Mouse (Mus musculus) testis, postnatal 10 days (tissue): ENCODE data around the gene Bcat1.

Source experiments
- DNase-seq: peaks from one replicate; pipeline ENCODE4 v3.0.0; 2021; ENCODE audit warnings: low spot score

Gene Bcat1

DNA sequence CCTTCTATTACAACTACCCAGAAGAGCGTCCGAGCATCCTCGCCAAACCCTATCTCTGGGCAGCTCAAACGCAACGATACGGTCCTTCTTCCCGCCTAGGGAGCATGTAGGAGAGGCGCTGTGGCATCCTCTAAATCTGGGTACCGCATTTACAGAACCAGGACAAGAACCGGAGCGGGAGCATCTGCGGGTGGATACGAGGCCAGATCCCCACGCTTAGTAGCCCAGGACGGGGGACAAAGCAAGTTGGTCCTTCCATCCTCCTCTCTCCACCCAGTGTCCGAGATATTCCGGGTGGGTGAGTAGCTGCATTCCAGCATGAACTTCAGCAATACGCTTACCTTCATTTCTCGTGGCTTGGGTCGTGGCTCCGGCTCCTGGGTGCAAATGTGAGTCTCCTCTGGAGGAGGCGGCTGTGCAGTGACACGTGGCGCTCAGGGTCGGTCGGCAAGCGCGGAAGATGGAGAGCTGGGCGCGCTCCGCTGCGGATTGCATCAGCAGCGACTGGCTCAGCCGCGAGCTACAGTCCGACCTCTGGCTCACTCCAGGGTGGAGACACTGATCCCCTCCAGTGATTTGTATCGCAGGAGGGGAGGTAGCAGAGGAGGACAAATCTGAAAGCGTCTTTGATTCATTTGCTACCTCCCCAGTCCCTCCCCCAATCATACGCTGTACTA is at the start of gene Bcat1:
Gene Bcat1, minus strand, starts transcription at position 637 of the 677 bp plus-strand sequence.
- no peak for DNase-seq

DNA sequence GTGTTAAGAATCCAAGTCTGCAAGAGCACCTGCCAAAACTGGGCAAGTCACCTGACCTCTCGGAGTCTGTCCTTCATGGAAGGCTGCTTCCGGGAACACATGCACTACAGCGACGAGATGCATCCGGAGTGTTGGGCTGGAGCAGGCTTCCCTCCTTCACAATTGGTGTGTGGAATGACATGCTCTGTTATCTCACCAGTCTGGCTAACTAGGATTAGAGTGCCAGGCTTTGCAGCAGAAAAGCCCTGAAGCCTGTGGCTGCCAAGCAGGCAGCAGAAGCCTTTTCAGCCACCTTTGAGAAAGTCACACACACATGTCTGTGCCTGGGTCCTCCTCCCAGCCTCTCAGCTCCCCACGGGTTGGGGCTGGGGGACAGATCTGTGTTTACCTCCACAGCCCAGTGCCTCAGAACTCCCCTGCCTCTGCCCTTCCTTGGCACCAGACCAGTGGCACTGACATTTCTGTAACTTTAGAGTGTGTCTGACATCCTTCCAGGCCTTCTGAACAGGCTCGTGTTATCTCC is 49.7 kb upstream of the Bcat1 start:
- DNase-seq = no peak

DNA sequence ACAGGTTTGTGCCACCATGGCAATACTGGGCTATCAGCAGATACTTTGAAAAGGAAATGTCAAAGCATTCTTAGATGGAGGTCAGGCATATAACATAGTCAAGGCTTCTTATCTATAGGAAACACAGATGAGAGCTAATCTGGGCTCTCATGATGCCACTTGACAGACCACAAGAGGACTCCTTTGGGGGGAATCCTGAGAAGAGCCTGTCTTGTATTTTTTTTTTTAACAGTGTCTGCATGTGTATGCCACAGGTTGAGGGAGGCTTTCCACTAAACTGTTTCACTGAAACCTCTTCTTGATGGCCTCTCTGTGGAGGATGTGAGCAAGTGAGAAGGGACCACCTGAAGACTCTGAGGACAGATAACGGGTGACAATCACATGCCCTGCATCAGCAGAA is 48.6 kb upstream of the Bcat1 start:
- no peak for DNase-seq

DNA sequence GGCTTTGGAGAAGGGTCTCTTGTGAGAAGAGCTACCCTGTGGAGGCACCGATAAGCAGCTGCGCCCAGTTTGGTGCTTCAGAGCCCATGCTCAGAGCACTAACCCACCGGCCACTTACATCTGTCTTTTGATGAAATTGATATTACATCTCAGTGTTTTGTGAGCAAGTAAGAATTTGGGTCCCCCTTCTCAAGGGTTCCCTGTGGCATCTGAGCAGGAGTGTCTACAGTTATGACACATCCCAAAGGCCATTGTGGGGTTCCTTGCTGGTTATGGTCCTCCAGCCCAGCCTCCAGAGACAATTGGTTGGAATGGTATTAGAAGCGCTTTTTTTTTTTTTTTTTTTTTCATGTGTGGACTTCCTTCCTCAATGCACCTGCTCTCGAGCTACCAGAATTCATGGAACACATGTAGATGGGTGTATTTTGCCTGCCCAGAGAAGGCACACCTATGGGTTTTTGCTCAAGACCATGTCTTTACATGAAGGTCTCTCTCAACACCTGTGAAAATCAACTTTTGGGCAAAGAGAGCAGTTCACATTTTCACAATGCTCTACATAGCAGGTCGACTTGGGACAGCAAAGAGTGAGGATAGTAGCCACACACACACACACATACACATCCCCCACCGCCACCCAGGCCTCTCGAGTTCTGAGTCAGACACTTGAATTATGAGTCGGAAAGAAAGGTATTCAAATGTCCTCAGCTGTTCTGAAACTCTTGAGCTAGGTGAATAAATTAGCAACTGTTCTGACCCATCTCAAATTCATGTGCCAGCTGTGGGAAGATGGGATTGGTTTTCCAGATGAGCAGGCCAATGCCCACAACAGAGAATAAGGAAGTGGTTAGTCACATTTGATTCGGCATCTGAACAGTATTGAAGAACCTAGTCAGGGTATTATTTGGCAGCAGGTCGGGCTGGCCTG is 47.4 kb upstream of the Bcat1 start:
- no peak for DNase-seq

DNA sequence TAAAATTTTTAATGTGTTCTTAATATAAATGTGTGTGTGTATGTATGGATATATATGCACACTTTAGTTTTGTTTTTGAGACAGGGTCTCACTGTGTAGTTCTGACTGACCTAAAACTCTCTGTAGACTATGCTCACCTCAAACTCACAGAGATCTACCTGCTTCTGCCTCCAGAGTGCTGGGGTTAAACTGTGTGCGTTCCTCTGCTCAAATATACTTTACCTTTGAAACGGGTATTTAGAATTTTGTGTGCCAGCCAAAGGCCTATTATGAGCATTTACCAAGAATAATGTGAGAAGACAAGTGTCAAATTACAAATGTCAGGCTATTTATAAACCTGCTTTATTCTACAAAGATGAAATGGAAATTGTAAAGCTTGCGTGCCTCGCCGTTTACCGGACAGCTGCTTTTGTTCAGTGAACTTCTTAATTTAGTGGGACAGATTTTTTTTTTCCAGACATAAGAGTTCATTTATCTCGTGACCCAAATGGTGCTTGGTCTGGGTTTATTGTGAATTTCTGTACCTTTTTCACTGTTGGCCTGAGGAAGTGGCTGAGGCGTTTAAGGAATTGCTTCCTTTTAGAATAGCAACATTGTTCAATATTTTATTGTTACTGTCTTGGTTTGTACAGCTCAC is 46.6 kb upstream of the Bcat1 start:
- no peak for DNase-seq

DNA sequence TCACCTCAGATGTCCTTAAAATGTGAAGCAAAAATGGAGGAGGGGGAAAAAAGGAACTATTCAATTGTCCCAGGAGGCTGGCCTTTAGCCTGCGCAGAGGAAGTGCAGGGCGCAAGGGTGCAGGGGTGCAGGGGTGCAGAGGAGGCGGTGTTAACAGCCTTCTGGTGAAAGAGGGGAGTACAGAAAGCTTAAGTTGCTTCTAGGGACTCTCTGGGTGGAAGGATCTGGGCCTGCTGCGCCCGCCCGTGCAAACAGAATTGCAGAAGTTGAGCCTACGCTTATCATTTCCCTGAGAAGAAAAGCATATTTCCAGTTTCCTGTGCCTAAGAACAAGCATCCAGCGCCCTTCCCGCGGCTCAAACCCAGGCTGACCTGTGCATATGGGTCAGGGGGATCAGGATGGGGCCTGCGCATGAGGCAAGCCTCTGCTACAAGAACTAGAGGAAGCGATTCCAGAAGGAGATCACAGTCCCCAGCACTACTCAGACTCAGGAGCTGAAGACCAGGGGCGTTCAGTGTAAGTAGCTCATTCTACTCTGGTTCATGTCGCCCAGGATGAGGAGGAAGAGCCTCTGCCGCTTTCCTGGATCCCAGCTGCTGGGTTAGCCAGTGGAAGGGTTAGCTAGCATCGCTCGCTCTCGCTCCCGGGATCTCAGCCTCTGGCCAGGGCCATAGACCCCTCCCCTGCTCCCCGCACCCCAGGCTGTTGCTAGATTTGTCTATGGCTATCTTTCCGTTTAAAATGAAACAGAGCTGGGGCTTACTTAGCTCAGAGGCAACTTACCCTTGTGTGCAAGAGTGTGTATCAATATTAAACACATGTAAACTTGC is 45.8 kb upstream of the Bcat1 start:
- DNase-seq = no peak

DNA sequence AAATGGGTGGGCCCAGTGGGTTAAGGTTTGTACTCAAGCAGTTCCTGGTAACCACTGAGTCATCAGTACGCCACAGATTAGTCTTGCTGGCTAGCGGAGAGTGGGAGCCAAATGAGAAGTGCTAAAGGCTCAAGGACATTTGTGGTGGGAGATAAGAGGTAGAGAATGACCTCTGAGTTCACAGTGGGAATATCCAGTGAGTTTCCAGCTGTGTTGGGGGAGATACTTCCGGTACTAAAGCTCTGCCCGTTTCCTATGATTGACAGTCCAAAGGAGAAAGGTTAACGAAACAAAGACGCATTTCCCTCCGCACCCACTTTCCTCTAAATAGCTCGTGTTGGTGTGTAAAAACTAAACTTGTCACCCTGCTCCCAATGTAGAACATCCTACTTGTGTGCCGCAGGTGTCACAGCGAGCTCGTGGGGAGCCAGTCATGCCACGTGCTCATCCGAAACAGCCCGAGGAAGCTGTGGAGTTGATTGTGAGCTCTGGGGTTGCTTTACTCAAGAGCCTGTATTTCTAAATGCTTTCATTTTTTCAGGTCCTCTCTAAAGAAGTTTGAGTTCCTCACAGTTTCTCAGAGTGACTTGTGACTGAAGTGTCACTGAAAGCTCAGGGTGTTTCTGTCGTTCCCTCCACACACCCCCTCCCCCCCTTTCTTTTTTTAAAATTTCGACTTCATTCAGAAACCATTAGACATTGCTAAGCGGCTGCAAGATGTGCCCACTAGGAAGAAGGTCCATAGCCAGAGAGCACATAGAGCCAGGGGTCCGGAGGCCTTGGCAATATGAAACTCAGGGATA is 45.0 kb upstream of the Bcat1 start:
- DNase-seq = no peak

DNA sequence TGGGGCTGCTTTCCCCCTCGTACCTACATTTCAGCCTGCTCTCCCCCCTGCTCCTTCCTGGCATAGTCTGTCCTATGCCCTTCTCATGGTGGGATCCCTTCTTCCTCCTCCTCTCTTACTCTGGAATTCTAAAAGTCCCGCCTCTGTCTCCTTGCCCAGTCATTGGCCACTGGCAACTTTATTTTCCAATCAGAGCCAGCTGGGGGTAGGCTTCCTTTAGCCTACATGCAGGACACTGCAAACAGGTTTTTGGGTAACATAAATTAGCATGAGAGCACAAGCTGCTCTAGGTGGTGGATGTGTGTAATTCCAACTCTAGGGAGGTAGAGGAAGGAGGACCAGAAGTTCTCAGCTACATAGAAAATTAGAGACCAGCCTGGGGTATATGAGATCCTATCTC is 44.1 kb upstream of the Bcat1 start:
- no peak for DNase-seq

DNA sequence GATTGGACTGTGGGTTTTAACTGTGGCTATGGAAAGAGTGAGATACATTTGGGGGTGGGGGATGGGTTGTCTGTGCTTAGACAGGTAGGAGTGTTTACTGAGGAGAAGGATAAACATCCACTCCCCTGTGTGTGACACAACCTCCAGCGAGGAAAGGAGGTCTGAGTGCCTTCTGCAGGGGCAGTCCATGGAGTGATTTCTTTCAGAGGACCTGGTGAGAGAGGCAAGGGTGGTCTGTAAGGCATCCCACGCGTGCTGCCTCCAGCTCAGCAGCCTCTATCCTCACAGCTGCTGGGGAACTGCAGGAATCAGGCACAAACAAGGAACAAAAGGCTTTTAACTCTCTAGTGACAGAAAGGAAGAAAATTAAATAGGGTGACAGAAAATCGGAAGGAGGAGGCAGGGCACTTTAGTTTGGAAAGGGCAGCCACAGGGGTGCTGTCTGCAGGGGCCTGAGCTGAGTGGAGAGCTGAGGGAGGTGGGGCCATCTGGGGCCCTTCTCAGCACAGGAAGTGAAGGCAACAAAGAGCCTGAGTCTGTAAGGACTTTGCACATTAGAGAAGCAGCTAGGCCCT is 40.2 kb upstream of the Bcat1 start:
- DNase-seq = no peak

DNA sequence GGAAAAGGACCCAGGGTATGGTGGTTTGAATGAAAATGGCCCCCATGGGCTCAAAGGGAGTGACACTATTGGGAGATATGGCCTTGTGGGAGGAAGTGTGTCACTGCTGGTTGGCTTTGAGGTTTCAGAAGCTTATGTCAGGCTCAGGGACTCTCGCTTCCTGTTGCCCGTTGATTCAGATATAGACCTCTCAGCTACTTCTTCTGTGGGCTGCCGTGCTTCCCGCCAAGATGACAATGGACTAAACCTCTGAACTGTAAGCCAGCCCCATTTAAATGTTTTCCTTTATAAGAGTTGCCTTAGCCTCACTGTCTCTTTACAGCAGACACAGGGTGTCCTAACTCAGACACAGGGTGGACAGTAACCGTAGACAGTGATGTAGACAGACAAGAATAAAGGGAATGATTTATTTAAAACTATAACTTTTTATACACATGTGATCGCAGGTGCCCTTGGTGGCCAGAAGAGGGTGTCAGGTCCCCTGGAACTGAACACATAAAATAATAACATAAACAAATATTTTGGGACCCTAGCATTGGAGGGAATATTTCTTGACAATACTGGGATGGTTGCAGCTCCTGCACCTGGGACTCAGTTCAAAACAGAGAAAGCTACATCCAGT is 39.6 kb upstream of the Bcat1 start, which contains the start of gene Lrmp:
Gene Lrmp, plus strand, starts transcription at position 178 of the 622 bp plus-strand sequence.
- no peak for DNase-seq

DNA sequence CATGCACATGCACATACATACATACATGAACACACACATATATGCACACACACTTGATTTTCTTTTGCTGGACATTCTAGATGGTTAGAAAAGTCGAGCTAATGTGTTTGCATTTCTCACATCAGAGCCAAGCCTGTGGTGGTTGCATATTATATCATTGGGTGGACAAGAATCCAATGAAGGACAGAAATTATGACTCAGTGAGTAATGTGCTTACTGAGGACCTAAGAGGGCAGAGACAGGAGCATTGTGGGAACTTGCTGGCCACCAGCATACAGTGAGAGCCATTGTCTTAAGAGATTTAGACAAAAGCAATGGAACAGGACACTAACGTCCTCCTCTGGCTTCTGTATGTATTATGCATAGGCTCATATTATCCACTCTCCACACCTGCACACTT is 38.6 kb upstream of the Bcat1 start:
- DNase-seq = no peak

DNA sequence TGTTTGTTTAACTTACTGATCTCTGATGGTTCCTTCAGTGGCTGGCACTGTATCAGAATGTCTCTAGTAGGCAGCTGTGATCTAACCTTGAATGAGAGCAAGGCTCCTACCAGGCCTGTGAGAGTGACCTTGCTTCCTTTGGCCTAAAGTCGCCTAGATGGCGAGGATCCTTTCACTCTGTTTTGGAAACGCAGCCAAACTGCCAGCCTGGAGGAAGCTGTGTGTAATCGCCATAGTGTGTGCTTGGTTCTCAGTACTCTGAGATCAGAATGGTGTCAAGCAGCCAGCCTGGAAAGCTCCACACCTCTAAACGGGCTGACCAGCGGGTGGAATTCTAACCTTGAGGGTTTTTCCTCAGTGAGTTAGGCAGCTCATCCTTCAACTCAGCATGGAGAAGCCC is 36.9 kb upstream of the Bcat1 start:
- DNase-seq = no peak

DNA sequence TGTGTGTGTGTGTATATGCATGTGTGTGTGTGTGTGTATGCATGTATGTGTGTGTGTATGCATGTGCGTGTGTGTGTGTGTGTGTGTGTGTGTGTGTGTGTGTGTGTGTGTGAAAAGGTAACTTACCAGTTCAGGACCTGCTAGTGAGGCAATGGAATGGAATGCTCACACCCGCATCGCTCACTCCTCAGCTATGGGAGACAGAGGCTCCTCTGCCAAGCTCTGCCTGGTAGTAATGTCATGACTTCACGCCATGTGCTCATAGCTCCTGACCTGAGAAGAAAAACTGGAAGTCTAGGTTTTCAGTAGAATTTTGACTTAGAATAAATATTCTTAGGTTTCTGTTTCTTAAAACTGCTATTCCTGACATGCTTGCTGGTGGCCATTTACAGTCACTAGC is 34.8 kb upstream of the Bcat1 start:
- no peak for DNase-seq

DNA sequence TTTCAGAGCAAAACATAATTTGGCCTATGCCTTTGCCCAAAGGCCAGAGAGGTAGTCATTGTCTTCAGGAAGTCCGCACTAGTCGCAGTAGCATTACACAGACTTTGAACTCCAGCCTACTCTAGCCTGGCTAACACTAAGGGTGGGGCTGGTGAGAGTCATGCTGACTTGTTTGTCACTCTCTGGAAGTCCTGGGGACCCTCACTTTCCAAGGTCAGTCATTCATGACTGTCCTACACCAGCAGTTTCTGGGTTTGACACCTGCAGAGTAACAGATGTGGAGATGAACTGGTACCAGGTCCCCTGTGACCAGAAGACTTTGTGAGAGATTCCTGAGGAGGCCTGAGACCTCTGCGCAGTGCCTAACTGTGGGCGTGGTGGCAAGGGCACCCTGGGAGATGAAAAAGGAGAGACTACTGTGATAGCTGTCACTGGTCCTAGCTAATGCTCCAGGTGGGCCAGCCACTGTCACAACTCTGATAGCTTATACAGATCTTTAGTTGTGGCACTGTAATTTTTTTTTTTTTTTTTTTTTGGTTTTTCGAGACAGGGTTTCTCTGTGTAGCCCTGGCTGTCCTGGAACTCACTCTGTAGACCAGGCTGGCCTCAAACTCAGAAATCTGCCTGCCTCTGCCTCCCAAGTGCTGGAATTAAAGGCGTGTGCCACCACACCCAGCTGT is 30.3 kb upstream of the Bcat1 start:
- no peak for DNase-seq

DNA sequence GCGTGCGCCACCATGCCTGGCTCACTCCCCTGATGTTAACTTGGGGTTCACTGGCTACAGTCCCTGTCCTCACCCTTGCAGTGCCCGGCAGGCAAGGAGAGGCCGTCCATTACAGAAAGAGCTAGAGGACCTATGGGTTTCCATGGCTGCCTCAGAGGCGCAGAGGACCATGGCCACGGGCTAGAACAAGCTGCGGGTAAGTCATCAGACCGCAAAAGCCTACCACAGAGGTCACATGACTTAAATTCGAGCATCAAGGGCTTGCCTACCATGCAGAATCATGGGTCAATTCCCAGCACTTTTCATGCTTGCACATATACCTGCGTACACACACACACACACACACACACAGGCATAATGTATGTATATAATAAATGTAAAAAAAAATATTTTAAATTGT is 29.5 kb upstream of the Bcat1 start:
- DNase-seq = no peak

DNA sequence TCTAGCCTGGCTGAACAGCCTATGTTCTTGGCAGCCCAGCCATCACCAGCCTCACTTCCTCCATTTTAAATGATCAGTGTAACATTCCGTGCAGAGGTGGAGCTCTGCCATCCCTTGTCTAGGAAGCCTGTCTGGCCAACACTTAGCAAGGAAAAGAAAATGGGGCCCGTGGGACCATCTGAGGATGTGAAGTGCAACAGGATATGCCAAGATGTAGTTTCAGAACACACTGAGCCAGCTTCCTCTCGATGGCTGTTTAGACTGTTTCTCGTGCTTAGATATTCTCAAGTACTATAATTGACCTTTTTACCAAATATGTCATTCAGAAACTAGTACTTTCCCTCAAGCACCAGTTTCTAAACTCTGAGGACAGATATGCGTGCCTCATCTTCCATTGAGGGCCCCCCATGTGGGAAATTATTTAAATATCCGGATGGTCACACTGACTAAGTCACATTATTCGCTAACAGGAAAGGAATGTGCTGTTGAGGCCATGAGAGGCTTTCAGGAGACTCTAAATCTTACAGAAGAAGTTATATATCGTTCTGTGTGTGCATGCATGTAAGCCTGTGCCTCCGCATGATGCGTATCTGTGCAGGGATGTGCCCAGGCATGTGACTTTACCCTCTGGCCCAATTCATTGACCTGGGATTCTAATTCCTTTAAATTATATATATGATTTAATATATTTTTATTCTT is 28.4 kb upstream of the Bcat1 start:
- DNase-seq = no peak

DNA sequence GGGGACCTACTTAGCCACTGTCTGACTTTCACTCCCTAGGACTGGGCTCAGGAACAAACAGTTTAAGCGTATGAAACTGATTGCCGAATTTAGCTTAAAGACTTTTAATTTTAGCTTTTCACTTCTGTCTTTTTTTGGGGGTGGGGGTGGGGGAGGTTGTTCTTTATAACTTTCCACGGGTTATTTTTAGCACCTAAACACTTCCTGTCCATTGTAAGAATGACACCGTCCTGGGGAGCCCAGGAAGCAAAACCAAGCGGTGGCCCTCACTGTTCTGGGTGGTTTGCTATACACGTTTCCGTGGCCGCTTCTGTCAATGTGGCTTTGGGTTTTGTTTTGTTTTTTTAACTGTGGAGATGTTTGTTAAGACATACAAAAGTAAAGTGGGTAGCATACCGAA is 24.9 kb upstream of the Bcat1 start:
- no peak for DNase-seq

DNA sequence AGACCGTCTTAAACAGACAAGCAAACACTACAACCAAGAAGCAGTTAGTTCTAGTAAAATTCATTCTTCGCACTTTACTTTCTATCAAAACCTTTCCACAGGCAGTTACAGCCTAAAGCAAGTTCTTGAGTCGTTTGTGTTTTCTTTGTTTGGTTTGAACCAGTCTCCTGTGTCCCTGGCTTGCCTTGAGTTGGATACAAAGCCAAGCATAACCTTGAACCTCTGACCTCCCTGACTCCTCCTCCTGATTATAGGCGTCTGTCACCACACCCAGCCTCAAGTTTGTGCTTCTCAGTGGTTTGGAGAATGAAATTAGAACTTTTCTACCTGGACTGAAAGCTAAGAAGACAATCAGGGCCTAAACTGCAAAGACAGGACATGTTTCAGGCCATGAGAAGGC is 18.4 kb upstream of the Bcat1 start:
- DNase-seq = no peak
